Comparison of ENCODE assay signal across 1 mouse cellular context in the genomic region with DNA sequence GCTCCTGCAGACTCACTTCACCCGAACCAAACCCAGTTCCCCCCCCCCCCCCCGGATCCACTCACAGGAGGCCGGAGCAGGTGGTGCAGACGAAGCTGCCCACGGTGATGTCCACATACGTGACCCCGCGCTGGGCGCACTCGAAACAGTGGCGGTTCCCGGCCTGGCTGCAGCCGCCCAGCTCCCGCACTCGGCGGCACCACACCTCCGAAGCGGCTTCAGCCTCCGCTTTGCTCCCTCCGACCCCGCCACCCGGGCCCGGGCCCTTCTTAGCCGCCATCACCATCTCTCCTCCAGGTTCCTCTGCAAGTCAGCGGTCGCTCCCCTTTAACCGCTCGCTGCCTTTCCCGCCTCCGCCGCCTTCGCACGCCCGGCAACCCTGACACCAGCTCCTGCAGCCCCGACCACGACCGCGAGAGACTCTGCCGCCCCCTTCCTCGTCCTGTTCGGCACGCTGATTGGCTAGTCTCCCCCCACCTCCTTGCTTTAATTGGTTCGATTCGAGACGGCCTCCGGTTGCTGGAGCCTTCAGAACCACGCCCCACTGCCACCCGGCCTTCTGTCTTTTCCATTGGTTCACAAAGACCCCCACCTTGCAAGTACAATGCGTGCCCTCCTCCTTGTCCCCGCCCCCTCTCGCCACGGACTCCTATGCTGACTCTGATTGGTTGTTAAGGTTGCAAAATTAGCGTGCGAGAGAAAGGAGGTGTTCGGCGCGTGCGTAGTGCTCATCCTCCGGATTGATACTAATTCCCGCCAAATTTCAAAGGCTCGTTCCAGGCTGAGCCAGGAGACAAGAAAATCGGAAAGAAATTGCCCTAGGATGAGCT.
TF ChIP-seq lines count a peak whose summit lies in the region.

A gene (minus strand): TSS at position 433 of the 830 bp plus-strand sequence.

TF ChIP-seq in CH12.LX, 34 proteins besides CTCF, POLR2A, EP300 and RAD21 (continued from another document):
- TF ChIP-seq SIN3A (IDR thresholded peaks at IDR 0.05; ENCODE audit: low read length) = peak; percentile 63; the same call in 1 of the 2 replicates
- TF ChIP-seq BHLHE40 (IDR thresholded peaks at IDR 0.05; ENCODE audit: low read depth, low read length) = no peak
- no peak for TF ChIP-seq CHD1 (IDR thresholded peaks at IDR 0.05; ENCODE audit: low read depth, low read length)
- no peak for TF ChIP-seq USF2 (conservative IDR thresholded peaks at IDR 0.05; ENCODE audit: low read depth, low read length)
- TF ChIP-seq MXI1 (IDR thresholded peaks at IDR 0.05; ENCODE audit: low read depth, low read length) = peak; percentile 89
- no peak for TF ChIP-seq JUND (conservative IDR thresholded peaks at IDR 0.05; ENCODE audit: low read depth, low read length)
- TF ChIP-seq ELF1 (IDR thresholded peaks at IDR 0.05; ENCODE audit: low read depth, low read length) = peak; percentile 72
- no peak for TF ChIP-seq POLR2AphosphoS2 (IDR thresholded peaks at IDR 0.05; ENCODE audit: low read depth, low read length)
- 0 out of 2 replicates have a peak, but pooled peaks have one; percentile 5 for TF ChIP-seq MYC (IDR thresholded peaks at IDR 0.05; ENCODE audit: low read depth, low read length)
- peak; percentile 87 for TF ChIP-seq CHD2 (IDR thresholded peaks at IDR 0.05; ENCODE audit: low read length)
- no peak for TF ChIP-seq ZNF384 (IDR thresholded peaks at IDR 0.05; ENCODE audit: low read depth, low read length)
- no peak for TF ChIP-seq SMC3 (IDR thresholded peaks at IDR 0.05; ENCODE audit: low read depth, low read length)
- peak; percentile 91 for TF ChIP-seq MAZ (IDR thresholded peaks at IDR 0.05; ENCODE audit: low read depth, low read length)
- no peak for TF ChIP-seq ZC3H11A (IDR thresholded peaks at IDR 0.05; ENCODE audit: low read depth, low read length)
- TF ChIP-seq HCFC1 (IDR thresholded peaks at IDR 0.05; ENCODE audit: low read depth, low read length) = peak; percentile 48; the same call in 1 of the 2 replicates
- TF ChIP-seq ZMIZ1 (IDR thresholded peaks at IDR 0.05; ENCODE audit: low read depth, low read length) = no peak
- TF ChIP-seq UBTF (IDR thresholded peaks at IDR 0.05; ENCODE audit: low read depth, low read length) = peak; percentile 62; the same call in 1 of the 2 replicates
- TF ChIP-seq E2F4 (IDR thresholded peaks at IDR 0.05; ENCODE audit: insufficient replicate concordance, low read depth, low read length) = peak; percentile 94
- peak; percentile 68 for TF ChIP-seq NELFE (IDR thresholded peaks at IDR 0.05; ENCODE audit: low read depth, low read length)
- no peak for TF ChIP-seq ZKSCAN1 (IDR thresholded peaks at IDR 0.05; ENCODE audit: borderline replicate concordance, low read depth, low read length)
- TF ChIP-seq TBP (conservative IDR thresholded peaks at IDR 0.05; ENCODE audit: low read depth, low read length) = no peak
- peak; percentile 93 for TF ChIP-seq MAX (IDR thresholded peaks at IDR 0.05; ENCODE audit: low read length)
- TF ChIP-seq ETS1 (conservative IDR thresholded peaks at IDR 0.05; ENCODE audit: low read depth, low read length) = 0 out of 2 replicates have a peak, but pooled peaks have one; percentile 14
